Mouse (Mus musculus): ENCODE measurements around the gene Pfkl. TPM values are rescaled to one million over a fixed set of nuclear protein-coding genes. Genes with fewer than 3 reads are reported as not detected.

Pfkl gene
- 31.3 and 60.7 TPM in 2 replicates for polyA plus RNA-seq (2012; rRNA removed; ENCODE audit: low replicate concordance)

DNA sequence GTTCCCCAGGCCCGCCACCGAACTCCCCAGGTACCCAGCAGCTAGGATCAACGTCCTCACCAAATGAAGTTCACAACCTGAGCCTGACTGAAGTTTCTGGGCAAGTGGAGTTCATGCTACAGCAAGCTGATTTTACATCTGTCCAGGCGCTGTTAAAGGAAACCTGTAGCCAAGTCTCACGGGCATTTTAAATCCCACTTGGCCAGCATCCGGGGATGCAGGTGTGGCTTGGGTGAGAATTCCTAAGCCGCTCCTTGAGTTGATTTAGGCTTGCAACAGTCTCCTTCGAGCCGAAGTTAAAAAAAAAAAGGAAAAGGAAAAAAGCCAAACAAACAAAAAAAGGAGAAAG, at the start of gene Pfkl:
Gene Pfkl, minus strand, starts transcription at position 139 of the 349 bp plus-strand sequence.

DNA sequence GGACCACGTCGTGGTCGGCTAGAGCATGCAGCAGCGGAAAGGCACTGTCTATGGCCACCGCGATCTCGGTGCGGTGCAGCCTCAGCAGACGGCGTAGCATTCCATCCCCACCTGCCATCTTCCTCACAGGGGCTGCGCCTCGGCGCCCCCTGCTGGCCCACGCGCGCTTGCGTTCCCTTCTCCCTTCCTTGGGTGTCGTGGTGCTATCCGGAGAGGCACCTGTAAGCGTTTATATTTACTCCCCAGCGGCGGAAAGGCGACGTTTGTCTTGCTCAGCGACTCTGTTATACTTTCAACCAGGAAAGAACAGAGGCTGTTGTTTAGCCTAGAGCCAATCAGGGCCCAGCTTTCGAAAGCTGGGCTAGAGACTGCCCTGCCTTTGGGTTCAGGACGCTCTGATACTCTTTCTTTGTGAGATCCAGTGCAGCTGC, 33.5 kb upstream of the Pfkl start, which contains the start of gene Aire:
Gene Aire, minus strand, starts transcription at position 205 of the 431 bp plus-strand sequence.

DNA sequence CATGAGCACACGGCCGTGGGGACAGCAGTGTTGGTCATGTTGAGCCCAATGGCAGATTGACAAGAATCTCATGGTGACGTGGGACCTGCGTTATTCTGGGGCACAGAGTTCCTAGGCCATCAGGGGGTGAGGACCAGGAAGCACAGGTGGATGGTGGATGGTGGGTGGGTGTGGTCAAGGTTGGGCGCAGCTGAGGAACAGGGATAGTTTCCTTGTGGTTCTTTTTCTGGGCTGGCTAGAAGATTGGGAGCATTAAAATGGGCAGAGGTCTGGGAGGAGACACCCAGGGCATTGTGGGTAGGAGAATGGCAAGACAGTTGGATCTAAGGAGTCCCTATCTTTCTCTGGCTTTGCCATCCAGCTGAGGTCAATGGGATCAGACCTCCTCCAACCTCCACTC, 31.8 kb upstream of the Pfkl start, which contains the start of gene Dnmt3l:
Gene Dnmt3l, plus strand, starts transcription at position 301 of the 400 bp plus-strand sequence.

DNA sequence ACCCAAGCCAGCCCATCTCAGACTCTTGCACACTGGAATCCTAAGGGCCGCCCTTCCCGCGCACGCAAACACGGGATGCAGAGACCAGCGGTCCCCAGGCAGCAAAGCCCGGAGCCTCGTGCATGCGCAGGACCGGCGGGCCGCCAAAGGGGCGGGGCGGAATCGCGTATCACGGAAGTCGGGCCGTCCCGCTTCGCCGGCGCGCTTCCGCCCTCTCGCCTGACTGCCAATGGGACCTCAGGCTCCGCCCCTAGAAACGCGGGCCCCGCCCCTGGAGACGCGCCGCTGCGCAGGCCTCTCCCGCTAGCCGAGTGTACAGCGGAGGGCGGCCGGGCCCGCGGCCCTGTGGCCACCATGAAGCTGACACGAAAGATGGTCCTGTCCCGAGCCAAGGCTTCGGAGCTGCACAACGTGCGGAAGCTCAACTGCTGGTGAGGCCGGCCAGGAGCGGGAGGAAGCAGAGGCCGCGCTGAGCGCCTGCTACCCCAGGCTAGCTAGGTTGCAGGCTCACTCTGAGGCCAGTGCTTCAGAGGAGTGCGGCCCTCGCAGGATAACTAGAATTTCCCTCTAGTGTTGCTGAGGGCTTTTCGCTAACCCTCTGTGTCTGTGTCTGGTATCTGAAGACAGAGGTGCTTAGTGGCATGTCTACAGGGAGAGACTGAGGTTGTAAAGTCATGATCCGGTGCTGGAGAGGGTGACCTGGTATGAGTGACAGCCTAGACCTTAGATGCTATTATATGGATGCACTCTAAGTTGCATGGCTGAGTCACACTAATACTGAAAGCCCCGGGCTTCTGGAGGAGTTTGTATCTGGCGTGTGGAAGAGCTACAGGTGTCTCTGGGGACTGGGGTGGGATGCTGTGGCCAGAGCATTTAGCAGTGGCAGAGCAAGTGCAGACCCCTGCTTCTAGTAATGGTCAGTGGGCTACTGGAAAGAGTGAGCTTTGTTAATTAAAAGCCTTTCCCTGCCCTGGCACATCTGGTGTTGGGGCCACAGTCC, 31.2 kb downstream of the Pfkl start, which contains the start of gene 1810043G02Rik:
Gene 1810043G02Rik, plus strand, starts transcription at position 174 of the 1,000 bp plus-strand sequence.

DNA sequence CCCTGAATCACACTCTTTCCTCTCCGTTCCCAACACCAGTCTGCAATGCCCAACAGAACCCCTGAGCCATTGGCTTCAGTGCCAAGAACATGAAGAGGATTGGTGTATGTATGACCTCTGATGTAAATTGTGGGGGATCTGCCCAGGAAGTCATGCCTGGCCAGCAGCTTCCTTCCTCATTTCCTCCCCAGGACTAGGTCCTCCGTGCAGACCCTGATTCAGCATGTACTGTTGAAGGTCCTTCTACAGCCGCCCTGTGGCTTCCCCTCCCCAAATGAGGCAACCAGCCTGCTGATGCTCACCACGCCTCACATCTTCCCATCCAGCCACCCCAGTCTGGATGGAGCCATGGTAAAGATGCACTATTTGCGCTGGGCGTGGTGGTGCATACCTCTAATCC, 39.4 kb downstream of the Pfkl start, which contains the start of gene Trpm2:
Gene Trpm2, minus strand, starts transcription at position 83 of the 400 bp plus-strand sequence.

Other genes starting within 250 kb of the Pfkl start
- gene Gm3238, start 238.8 kb downstream of the Pfkl start, polyA plus RNA-seq (2012; rRNA removed; ENCODE audit: low replicate concordance) = not detected in 2 replicates
- not detected in 2 replicates for gene Gm7138, start 233.1 kb downstream of the Pfkl start, polyA plus RNA-seq (2012; rRNA removed; ENCODE audit: low replicate concordance)
- not detected in 2 replicates for gene Gm3250, start 227.5 kb downstream of the Pfkl start, polyA plus RNA-seq (2012; rRNA removed; ENCODE audit: low replicate concordance)
- not detected in 2 replicates for gene Gm7137, start 221.9 kb downstream of the Pfkl start, polyA plus RNA-seq (2012; rRNA removed; ENCODE audit: low replicate concordance)
- not detected in 2 replicates for gene Gm9639, start 215.0 kb downstream of the Pfkl start, polyA plus RNA-seq (2012; rRNA removed; ENCODE audit: low replicate concordance)
- not detected in 2 replicates for gene Gm19668, start 210.9 kb downstream of the Pfkl start, polyA plus RNA-seq (2012; rRNA removed; ENCODE audit: low replicate concordance)
- not detected in 2 replicates for gene Gm9507, start 198.2 kb downstream of the Pfkl start, polyA plus RNA-seq (2012; rRNA removed; ENCODE audit: low replicate concordance)
- gene Gm2696, start 195.4 kb downstream of the Pfkl start, polyA plus RNA-seq (2012; rRNA removed; ENCODE audit: low replicate concordance) = not detected in 2 replicates
- not detected in 2 replicates for gene Krtap10-4, start 183.0 kb downstream of the Pfkl start, polyA plus RNA-seq (2012; rRNA removed; ENCODE audit: low replicate concordance)
- not detected in 2 replicates for gene Krtap10-10, start 174.1 kb downstream of the Pfkl start, polyA plus RNA-seq (2012; rRNA removed; ENCODE audit: low replicate concordance)
- not detected in 2 replicates for gene Gm36176, start 163.3 kb downstream of the Pfkl start, polyA plus RNA-seq (2012; rRNA removed; ENCODE audit: low replicate concordance)
- gene Gm10318, start 157.2 kb downstream of the Pfkl start, polyA plus RNA-seq (2012; rRNA removed; ENCODE audit: low replicate concordance) = 0.27 TPM in 1 of 2 replicates, not detected in the other
- not detected in 2 replicates for gene Gm3285, start 148.1 kb downstream of the Pfkl start, polyA plus RNA-seq (2012; rRNA removed; ENCODE audit: low replicate concordance)
- 6.2 and 6.9 TPM in 2 replicates for gene Lrrc3, start 107.5 kb downstream of the Pfkl start, polyA plus RNA-seq (2012; rRNA removed; ENCODE audit: low replicate concordance)
- 1.3 and 2.2 TPM in 2 replicates for gene Trpm2, start 39.5 kb downstream of the Pfkl start, polyA plus RNA-seq (2012; rRNA removed; ENCODE audit: low replicate concordance)
- gene 1810043G02Rik, start 31.6 kb downstream of the Pfkl start, polyA plus RNA-seq (2012; rRNA removed; ENCODE audit: low replicate concordance) = 13.2 and 15.9 TPM in 2 replicates
- 0.21 and 0.59 TPM in 2 replicates for gene Dnmt3l, start 31.9 kb upstream of the Pfkl start, polyA plus RNA-seq (2012; rRNA removed; ENCODE audit: low replicate concordance)
- gene Aire, start 33.5 kb upstream of the Pfkl start, polyA plus RNA-seq (2012; rRNA removed; ENCODE audit: low replicate concordance) = 0.36 and 0.49 TPM in 2 replicates
- gene Icosl, start 59.2 kb upstream of the Pfkl start, polyA plus RNA-seq (2012; rRNA removed; ENCODE audit: low replicate concordance) = 6.3 and 7.0 TPM in 2 replicates
- gene D10Jhu81e, start 159.7 kb upstream of the Pfkl start, polyA plus RNA-seq (2012; rRNA removed; ENCODE audit: low replicate concordance) = 101 and 115 TPM in 2 replicates
- gene Pwp2, start 175.1 kb upstream of the Pfkl start, polyA plus RNA-seq (2012; rRNA removed; ENCODE audit: low replicate concordance) = 3.4 and 4.6 TPM in 2 replicates
- gene Trappc10, start 234.6 kb upstream of the Pfkl start, polyA plus RNA-seq (2012; rRNA removed; ENCODE audit: low replicate concordance) = 55.8 and 57.1 TPM in 2 replicates